Mouse (Mus musculus) monocyte, adult 2 months (primary cell): ENCODE results near the gene Dennd6a.
"Not testable (repeated sequence)": the region's sequence is repeated elsewhere in the genome, so short reads cannot be mapped to it uniquely, and the experiment has no call there.

Source experiments
- DNase-seq, 2 experiments: peaks; one replicate each; pipeline ENCODE4 v3.0.0; 2022; ENCODE audit warnings: low spot score in 2 of 2, low read depth in 1 of 2

Gene Dennd6a

DNA sequence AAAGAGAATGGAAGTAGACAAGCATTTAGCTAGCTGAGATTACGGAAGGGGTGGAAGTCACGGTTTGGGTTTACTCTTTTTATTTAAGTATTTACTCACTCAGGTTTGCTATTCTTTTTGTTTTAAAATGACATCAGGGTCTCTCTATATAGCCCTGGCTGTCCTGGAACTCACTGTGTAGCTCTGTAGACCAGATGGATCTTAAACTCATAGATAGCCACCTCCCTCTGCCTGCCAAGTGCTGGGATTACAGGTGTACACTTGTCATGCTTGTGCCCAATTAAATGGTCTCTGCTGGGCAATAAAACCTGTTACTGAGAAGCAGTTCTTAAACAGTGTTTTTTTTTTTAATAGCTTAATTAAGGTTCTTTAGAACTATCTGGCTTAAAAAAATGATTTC is 66.3 kb downstream of the Dennd6a start:
- DNase-seq: no peak

DNA sequence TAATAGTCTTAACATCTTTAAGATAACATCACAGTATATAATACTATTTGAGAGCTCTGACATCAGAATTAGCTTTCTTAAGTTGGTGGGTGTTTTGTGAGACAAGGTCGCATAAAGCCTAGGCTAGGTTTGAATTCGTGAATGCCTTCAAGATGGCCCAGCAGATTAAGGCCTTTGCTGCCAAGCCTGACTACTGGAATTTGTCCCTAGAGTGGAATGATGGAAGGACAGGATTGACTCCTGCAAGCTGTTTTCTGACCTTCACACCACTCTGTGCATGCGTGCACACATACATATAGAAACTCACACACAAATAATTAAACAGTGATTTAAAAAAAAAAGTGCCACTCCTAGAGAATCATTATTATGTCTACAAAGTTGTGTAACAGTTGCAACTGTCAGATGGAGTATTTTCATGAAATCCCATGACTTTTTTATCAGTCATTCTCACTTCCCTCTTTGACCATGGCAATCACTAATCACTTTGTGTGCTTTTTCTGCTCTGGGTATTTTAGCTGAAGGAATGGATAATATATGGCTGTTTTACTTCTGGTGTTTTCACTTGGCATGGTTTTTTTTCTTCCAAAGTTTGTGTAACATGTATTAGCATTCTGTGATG is 69.5 kb downstream of the Dennd6a start:
- DNase-seq: no peak

DNA sequence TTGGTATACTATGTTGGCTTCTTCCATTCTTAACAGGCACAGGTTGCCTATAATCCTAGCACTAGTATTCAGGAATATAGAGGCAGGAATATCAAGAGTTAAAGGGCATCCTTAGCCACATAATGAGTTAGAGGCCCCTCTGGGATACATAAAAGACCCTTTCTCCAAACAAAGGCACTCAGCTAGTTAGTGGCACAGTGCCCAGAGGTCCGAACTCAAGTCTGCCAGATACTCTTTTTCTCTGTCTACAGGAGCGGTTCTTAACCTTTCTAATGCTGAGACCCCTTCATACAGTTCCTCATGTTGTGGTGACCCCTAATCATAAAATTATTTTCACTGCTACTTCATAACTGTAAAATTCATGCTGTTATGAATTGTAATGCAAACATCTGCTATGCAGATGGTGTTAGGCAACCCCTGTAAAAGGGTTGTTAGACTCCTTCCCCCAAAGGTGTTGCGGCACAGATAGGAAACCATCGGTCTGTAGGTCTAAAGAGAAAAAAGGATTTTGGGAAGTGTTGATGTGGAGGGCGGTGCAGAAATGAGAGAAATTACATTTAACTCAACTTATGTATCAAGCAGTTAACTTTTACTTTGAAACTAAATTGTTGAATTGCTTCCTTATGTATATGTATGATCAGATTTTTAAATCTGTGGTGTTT is 72.5 kb downstream of the Dennd6a start:
- no peak for DNase-seq

DNA sequence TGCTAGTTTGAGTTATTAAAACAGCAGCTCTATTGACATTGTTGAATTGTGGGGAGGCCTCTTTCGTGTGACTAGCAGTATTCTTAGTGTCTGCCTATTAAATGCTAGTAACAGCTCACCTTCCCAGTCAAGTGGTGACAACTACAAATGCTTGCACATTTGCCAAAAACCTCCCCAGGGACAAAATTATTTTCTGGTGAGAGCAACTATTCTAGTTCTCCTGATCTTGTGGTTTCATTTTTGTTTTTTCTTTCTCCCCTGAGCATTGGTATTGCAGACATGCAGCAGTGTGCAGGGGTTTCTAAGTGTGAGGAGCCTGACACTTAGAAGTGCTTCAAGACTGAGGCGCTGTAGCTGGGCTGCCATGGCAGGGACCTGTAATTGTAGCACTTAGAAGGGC is 74.2 kb downstream of the Dennd6a start:
- DNase-seq: no peak

DNA sequence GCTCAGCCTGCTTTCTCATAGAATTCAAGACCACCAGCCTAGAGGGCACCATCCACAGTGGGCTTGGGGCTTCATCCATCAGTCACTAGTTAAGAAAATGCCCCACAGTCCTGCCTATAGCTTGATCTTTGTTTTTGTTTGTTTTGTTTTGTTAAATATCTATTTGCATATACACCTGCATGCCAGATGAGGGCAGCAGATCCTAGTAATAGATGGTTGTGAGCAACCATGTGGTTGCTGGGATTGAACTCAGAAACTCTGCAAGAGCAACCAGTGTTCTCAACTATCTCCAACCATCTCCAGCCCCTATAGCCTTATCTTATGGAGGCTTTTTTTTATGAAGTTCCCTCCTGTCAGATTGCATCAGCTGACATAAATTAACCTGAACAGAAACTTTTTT is 78.2 kb downstream of the Dennd6a start:
- DNase-seq: no peak

DNA sequence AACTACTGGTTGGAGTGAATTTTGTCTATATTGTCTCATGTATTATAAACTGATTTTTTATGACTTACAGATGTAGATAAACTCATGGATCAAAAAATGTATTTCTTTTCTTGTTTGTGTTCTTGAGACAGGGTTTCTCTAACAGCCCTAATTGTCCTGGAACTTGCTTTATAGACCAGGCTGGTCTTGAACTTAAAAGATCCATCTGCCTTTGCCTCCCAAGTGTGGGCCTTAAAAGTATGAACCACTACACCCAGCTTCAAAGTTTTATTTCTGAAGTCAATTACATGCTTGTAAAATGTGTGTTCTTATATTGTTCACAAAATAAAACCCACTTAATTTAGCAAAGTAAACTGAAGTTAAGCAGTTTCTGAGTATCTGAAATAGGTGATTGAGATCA is 84.5 kb downstream of the Dennd6a start:
- no peak for DNase-seq

DNA sequence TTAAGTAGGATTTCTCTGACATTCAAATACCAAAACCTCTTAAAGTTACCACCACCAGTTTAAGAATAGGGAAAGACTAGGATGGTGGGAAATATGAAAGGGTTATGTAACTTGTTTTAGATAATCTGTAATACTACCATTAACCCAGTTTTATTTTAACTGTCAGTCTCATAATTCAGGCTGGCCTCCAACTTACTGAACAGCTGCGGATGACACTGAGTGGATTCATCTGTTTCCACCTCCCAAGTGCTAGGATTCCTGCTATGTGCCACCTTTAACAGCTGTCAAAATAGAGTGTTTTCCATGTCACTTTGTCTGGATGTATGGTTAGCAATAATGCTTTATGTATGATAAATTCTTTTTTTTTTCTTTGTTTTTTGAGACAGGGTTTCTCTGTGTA is 86.6 kb downstream of the Dennd6a start:
- no peak for DNase-seq

DNA sequence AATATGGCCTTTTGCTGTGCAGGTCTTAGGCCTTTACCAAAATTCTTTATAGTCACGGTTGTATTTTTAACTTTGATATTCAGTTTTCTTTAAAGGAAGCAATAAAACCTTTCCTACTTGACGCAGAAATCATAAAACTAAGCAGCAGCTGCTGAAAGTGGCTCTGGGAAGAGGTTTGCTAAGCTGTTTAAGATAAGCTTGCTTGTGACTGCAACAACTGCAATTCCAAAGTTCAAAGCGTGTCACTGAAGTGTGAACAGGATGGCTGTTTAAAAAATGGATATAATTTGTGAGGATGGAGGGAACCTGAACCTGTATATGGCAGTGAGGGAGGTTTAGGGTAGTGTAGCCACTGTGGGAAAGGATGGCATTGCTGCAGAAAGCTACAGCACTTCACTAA is 88.4 kb downstream of the Dennd6a start:
- no peak for DNase-seq

DNA sequence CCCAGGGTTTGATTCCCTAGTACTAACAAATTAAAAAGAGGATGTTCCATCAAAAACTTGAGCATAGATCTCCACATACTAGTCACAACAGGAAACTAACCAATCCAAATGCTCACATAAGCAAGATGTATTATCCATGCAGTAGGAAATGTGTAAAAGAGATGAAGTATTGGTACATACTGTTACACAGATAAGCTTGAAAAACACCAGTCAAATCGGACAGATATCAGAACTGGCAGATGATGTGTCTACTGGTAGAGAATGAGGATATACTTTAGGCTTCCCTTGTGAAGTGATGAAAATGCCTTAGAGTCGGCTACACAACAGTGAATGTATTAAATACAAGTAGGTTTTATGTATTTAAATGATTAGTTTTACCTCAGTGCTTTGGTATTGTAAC is 88.8 kb downstream of the Dennd6a start:
- no peak for DNase-seq

DNA sequence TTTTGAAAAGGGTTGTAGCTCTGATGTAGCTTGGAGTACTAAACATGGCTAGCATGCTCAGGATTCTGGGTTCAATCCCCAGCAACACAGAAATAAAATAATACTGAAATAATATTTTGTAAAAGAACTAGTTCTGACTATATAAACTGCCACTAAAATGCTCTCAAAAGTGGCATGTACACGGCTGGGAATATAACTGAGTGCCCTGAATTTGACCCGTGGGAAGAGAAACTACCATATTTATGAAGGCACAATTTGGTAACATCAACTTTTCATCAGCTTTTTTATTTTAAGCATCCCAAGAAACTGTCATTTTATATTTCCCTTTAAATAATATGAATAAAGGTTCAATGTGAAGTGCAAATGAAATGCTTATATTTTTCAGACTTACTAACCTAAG is 90.2 kb downstream of the Dennd6a start:
- DNase-seq: no peak

DNA sequence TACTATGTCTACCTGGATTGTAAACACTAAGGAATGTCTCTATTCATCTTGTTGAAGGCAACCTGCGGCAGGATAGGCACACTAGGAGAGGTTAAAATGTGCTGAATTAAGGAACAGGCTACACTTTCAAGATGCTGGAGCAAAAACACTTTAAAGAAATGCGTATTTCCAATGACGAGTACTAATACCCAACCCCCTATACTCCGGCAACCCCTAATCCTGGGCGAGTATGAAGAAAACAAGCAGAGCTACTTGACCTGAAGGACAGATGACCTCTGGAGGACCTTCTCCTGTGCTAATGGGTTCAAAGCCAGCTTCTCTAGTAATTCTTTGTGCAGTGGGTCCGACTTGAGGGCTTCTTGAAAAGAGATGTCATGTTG is 94.3 kb downstream of the Dennd6a start:
- no peak for DNase-seq

DNA sequence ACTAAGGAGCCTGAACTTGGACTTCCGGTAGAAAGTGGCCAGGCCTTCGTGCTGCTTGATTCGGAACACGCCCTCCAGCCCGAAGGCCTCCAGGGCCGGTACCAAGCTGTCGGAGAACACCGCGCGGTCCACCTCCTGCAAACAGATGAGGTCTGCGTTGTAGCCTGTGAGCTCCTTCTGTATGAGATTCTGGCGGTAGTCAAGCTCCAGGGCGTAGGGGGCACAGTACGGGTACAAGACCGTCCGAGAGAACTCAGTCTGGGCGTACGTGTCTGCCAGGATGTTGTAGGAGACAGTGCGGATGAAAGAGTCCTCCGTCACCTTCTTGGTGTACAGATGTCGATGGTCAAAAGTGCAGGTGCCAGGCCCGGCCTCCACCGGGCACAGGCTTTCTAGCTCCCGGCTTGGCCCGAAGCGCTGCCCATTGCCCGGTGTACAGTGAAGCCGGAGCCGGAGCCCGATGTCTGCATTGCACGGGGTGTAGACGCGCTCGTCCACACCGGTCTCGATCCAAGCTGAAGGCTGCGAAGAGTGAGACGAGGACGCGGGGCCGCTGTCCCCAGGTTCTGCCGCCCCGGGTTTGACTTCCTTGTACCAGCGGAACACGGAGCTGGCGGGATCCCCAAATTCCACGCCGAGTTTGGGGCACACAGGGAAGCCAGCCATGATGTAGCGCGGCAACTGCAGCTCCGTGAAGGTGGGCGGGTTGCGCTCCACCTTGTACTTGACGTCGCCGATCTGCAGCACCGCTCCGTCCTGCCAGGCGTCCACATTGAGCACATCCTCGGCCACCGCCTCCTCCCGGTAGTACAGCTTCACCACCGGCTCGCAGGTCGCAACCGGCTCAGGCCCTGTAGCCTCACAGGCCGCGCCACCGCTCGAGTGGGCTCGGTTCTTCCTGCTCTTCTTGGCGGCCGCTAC is 95.0 kb downstream of the Dennd6a start:
- DNase-seq: peak in 1 of 2 experiments; percentile 14

DNA sequence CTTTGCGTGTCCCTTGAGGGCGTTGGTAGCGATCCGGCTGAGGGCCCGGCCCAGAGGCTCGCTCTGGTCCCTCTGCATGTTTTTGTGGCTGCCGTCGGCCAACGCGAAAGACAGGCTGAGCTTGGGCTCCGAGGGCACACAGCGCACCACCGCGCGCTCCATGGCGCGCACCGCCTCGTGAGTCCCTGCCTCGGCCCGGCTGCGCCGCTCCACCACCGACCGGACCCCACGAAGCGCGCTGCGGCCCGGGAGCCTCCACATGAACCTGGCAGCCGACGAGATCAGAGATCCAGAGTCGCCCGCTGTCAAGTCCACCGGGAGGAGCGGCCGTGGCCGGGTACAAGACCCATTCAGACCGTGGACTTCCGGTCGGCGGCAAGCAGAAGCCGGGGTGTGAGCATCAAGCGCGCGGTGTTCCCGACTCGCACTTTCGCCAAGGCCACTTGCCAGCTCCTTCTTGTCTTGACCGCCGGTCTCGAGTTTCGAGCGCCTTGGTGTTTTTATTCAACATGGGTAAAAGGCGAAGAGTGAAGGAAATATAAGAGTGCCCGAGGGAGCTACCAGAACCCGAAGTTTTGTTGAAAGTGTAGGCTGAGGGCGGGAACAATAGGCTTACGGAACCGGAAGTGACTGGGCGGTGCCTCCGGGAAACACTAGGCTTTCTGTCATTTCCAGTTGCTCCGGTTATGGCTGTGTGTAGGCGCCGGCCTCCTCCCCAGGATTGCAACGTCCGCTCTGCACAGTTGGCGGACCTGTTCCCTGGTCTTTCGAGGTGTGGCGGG is 95.8 kb downstream of the Dennd6a start, which contains the start of gene Pde12:
Gene Pde12, minus strand, starts transcription at position 592 of the 782 bp plus-strand sequence.
- peak; percentile 72 to 79 for DNase-seq

DNA sequence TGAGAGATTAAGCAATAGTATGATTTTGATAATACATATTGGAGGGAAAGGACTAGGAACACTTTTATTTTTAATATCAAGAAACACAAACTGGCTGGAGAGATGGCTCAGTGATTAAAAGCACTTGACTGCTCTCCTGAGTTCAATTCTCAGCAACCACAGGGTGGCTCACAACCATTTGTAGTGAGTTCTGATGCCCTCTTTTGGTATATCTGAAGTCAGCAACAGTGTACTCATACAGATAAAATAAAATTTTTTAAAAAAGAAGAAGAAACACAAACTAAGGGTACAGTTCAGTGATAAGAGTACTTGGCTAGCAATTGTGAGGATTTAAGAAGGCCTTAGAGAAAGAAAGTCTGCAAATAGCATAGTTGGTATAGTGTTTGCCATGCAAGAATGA is 97.3 kb downstream of the Dennd6a start:
- DNase-seq: no peak

DNA sequence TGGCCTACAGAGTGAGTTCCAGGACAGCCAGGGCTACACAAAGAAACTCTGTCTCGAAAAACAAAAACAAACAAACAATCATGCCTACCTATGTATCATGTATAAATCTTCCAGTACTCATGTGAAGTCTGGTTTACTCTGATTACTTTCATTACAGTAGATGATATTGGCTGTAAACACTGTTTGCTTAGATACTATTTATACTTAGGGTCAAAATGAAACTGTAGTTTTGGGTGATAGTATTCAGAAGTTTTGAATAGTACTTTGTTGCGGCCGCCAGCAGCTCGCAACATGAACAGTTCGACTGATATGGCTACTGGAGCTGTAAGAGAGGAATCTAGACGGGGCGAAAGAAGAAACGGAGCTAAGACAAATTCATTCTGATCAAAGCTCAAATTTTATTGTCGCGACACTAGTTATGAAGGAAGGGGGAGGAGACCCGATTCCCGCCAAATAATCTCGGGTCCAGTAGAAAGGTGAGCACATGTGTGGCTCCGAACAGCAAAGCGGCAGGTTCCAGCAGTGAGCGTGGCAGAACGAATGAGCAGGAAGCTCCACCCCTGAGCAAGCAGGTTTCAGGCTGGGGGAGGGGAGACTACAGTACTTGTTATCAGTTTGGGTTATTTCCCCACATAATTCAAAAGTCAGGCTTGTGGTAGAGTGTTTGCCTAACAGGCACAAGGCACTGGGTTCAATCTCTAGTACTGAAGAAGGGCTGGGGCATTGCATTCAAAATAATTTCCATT is 98.4 kb downstream of the Dennd6a start:
- DNase-seq: not testable (repeated sequence)

DNA sequence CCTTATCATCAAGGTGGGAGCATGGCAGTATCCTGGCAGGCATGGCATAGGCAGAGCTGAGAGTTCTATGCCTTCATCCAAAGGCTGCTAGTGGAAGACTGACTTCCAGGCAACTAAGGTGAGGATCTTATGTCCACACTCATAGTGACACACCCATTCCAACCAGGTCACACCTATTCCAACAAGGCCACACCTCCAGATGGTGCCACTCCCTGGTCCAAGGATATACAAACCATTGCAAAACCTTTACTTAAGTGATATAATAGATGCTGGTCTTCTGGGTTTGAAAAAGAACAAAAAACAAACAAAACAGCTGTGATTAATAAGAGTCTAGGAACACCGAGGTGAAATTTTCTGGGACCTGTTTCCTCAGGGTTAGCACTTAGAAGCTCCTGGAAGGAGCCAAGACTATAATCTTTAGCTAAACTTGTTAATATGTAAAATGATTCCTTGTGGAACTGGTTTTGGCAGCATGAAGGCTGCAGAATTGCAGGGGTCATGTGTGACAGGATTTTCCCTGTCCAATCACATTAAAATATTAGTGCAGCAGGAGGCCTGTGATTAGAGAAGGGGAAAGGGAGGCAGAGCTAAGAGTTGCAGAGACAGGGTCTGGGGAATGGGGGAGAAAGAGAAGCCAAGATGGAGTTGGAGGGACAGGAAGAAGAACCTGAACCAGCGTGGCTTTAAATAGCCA is 101.0 kb downstream of the Dennd6a start:
- not testable (repeated sequence) for DNase-seq

DNA sequence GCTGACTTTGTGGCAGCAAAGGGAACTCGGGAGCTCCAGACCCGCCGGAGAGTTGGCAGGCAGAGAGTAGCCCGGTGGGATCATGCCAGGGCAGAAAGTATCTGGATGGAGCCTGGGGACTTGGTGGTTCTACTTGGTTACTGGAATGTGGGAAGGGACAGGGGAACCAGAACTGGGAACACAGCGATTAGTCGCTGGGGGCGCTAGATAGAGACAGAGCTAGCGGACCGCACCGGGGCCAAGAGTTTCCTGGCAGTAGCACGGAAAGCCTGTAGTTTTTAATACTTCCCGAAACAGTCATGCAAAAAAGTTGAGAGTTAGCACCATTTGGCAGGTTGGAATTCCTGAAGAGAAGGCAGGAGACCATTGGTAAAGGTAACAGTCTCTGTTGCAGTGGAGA is 101.7 kb downstream of the Dennd6a start:
- DNase-seq: no peak

DNA sequence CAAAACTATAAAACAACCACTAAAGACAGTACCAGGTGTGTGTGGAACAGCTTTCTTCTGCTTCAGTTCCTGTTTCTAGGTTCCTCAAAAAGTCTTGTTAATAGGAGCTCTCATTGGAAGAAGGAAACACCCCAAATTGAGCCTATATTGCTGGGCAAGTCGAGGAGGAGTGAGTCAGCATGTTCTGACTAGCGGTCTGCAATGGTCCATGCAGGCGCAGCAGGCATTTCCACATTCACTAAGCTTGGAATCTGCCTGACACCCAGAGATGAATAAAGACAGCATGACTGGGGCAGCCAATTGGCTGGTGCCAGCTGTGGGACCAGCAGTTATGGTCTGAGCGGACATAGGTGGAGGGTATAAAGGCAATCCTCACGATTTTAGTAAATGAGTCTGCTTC is 102.1 kb downstream of the Dennd6a start:
- peak; percentile 28 to 29 for DNase-seq
